Mouse (Mus musculus): ENCODE measurements at regions not wholly inside any gene's neighbourhood (a gene's known extent, or its start where the extent isn't known, plus 50 kb on each side); places are given as distances from the start of the nearest gene placed in this dataset.

- no peak for TF ChIP-seq GATA1 (IDR thresholded peaks at IDR 0.05; ENCODE audit: low read length)
- no peak for TF ChIP-seq TAL1 (IDR thresholded peaks at IDR 0.05; ENCODE audit: low read length)
Observed at GRCm38 (mm10) chr2:172140080-172140479, 96.8 kb upstream of the Cbln4 start.

Measured in erythroblast, embryonic 14.5 days (primary cell).